Mouse (Mus musculus) neural tube, embryonic 12.5 days (tissue): ENCODE data around the gene Tmeff1. TPM values are rescaled to one million over a fixed set of nuclear protein-coding genes. Genes with fewer than 3 reads are reported as not detected.

Source experiments
- ATAC-seq: fragments of 200-750 bp; cut with Nextera tagmentation; 2 replicates; pipeline ENCODE4 v1.8.0; 2017; ENCODE audit warnings: low read depth, mild to moderate bottlenecking, moderate TSS enrichment, moderate library complexity; ENCODE audit not compliant: low FRiP score
- H3K27ac ChIP-seq: fragments of 300-500 bp; sonication (generic); 2 replicates; pipeline ENCODE4 v1.5.1; 2016
- H3K27me3 ChIP-seq: fragments of 300-500 bp; sonication (generic); replicated peaks from 2 replicates; pipeline ENCODE4 v1.6.1; 2016; ENCODE audit warnings: mild to moderate bottlenecking
- H3K36me3 ChIP-seq: fragments of 300-500 bp; sonication (generic); 2 replicates; pipeline ENCODE4 v1.6.1; 2016; ENCODE audit warnings: mild to moderate bottlenecking
- H3K4me1 ChIP-seq: fragments of 300-500 bp; sonication (generic); 2 replicates; pipeline ENCODE4 v1.6.1; 2016
- H3K4me2 ChIP-seq: fragments of 300-500 bp; sonication (generic); replicated peaks from 2 replicates; pipeline ENCODE4 v1.6.1; 2016; ENCODE audit warnings: mild to moderate bottlenecking
- H3K4me3 ChIP-seq: fragments of 300-500 bp; sonication (generic); 2 replicates; pipeline ENCODE4 v1.5.1; 2016
- H3K9ac ChIP-seq: fragments of 300-500 bp; sonication (generic); 2 replicates; pipeline ENCODE4 v1.6.1; 2016; ENCODE audit warnings: mild to moderate bottlenecking
- H3K9me3 ChIP-seq: fragments of 300-500 bp; sonication (generic); 2 replicates; pipeline ENCODE4 v1.6.1; 2016; ENCODE audit warnings: mild to moderate bottlenecking
- WGBS: fragments of 180-500 bp; shearing (Covaris S2); methylation state at CpG from one replicate; pipeline ENCODE4 v1.1.7; 2016; 5-methylcytosine and 5-hydroxymethylcytosine counted together
- polyA plus RNA-seq: library from polyadenylated mRNA; unstranded; fragments of >200 nt; fragmentation: Nextera tagmentation; extraction: Ambion mirVana; gene quantifications from 2 replicates; pipeline ENCODE4 v1.2.1, GENCODE M21; 2016

Gene Tmeff1
- polyA plus RNA-seq, 1 experiment from 2014 or later: 328 TPM

DNA sequence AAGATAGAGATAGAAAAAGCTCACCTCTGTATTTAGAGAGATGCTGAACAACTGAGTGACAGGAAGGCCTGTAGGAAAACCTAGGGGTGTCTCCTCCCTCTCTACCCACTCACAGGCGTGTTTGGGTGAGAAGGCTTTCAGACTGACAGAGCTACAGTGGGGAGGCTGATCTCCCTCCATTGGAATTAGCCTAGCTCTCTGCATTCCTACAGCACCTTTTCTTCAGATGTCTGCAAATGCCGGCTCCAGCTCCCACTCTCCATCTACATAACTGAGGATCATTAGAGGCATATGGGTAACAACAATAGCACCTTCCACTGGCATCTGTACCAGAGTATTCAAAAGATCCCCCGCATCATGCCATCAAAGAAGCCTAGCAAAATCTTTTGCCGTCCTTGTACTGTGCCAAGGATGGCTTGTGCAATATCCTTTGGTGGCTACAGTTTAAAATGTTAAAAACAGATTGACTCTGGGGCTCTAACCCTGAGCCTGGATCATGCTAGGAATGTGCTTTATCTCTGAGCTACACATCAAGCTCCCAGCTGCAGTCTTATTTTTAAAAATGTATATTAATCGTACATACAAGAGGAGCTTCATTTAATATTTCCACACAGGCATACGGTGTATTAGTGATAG lies 5.4 kb upstream of the Tmeff1 start:
- no peaks in the 10 kb centered on the region for H3K9me3 ChIP-seq
- WGBS: 53% methylated on average over 6 of the region's 6 CpGs
- ATAC-seq: no peak
- H3K27me3 ChIP-seq: no peaks in the 10 kb centered on the region
- H3K4me1 ChIP-seq: peaks cover 7% of the 10 kb centered on the region; the same call in 1 of the 2 replicates
- no peak overlapping the region for H3K4me2 ChIP-seq
- H3K9ac ChIP-seq: no peak overlapping the region
- H3K36me3 ChIP-seq: no peaks in the 10 kb centered on the region
- no peak overlapping the region for H3K27ac ChIP-seq
- H3K4me3 ChIP-seq: no peak overlapping the region

DNA sequence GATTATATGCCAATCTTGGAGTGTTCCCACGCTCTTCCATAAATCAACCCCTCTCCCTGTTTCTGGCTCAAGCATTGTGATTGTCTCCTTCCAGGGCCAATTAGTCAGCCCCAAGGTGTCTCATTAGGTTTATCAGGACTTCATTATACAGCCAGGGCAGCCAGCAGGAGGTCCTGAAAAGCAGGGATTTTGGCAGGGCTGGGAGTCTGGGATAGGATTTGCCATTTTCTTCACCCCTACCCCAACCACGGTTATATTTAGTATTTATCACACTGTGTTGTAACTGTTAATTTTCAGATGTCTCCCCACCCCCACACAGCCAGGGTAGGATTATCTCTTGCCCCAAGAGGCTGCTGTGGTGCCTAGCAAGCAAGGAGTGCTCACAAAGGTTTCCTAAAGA lies 3.8 kb upstream of the Tmeff1 start:
- Histone ChIP-seq H3K4me3 (no peak overlapping the region), H3K4me1 (peaks cover 7% of the 10 kb centered on the region; the same call in 1 of the 2 replicates), H3K27ac (no peak overlapping the region), H3K36me3 (no peaks in the 10 kb centered on the region), H3K9me3 (no peaks in the 10 kb centered on the region), H3K27me3 (no peaks in the 10 kb centered on the region), H3K9ac (no peak overlapping the region), H3K4me2 (no peak overlapping the region)
- 12% methylated on average over 2 of the region's 2 CpGs for WGBS
- ATAC-seq: no peak

DNA sequence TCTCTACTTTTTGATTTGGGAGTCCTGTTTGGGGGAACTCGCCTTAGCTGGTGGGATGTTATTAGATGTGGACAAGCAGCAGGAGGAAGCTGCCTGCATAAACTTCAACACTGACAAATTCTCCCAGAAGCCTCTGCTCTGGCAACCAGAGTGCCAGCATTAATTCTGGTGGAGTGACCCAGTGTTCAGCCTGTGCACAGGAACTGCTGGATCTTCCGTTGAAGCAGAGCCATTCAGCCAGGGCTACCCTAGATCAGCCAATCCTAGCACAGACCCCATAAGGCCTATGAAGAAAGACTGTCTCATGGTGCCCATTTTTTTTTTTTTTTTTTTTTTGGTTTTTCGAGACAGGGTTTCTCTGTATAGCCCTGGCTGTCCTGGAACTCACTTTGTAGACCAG lies 3.0 kb upstream of the Tmeff1 start:
- Histone ChIP-seq H3K4me2 (no peak overlapping the region), H3K4me3 (no peak overlapping the region), H3K27me3 (no peaks in the 10 kb centered on the region), H3K27ac (no peak overlapping the region), H3K4me1 (peaks cover 7% of the 10 kb centered on the region; the same call in 1 of the 2 replicates), H3K9ac (no peak overlapping the region), H3K9me3 (no peaks in the 10 kb centered on the region), H3K36me3 (no peaks in the 10 kb centered on the region)
- 79% methylated on average over 2 of the region's 3 CpGs for WGBS
- no peak for ATAC-seq

DNA sequence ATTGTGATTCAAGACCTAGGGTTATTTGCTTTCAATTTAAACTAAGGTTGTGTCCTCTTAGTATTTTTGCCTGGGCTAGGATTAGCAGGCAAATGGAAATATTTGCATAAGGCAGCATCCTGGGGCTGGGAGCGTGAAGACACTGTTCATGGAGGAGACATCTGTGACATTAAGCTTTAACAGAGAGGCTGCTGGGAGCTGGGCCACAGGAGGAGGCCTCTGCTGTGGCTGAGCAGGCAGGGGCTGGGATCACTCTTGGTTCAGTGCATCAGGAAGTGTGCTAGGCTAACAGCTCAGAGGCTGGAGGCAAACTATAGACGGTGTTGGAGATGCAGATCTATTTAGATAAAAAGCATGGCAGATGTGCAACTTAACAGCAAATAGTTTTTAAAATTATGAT lies 2.0 kb upstream of the Tmeff1 start:
- Histone ChIP-seq H3K27ac (no peak overlapping the region), H3K27me3 (no peaks in the 10 kb centered on the region), H3K9me3 (no peaks in the 10 kb centered on the region), H3K4me2 (no peak overlapping the region), H3K4me3 (no peak overlapping the region), H3K9ac (no peak overlapping the region), H3K4me1 (peaks cover 10% of the 10 kb centered on the region; the same call in 1 of the 2 replicates), H3K36me3 (no peaks in the 10 kb centered on the region)
- 31% methylated on average over 2 of the region's 2 CpGs for WGBS
- ATAC-seq: no peak

DNA sequence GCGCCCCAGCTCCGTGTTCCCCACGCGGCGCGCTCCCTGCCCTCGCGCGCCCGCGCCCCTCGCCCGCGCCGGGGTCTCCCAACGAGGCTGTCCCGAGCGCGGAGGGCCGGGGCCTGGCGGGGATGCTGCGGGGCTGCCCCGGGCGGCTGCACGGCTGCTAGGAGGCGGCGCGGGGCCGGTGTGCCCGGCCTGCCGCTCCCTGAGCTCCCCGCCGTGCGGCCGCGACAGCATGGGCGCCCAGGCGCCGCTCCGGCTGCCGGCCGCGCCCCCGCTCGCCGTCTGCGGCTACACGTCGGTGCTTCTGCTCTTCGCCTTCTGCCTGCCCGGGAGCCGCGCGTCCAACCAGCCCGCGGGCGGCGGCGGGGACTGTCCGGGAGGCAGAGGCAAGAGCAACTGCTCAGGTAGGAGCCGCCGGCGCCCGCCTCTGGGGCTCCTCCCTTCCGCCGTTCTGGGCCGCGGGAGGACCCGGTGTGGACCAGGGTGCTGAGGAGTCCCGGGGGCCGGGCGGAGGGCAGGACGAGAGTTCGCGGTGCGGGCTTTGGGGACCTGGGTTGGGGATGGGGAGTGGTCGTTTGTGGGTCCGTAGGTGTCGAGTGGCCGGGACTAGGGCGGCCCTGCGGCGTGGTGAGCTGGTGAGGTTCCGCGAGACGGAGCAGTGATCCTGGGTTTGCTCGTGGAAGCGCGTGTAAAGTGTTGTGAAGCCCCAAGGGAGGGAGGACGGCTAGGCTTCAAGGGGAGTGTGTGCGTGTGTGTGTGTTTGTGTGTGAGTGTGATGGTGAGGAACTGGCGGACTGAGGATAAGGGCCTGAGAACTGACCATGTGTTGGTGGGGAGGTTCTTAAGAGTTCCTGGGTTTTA lies 496 bp downstream of the Tmeff1 start:
- Histone ChIP-seq H3K27me3 (no peaks in the 10 kb centered on the region), H3K4me3 (peak overlapping the region; percentile 97), H3K27ac (peak overlapping the region; percentile 99), H3K9me3 (no peaks in the 10 kb centered on the region), H3K36me3 (peaks cover 4% of the 10 kb centered on the region; the same call in 1 of the 2 replicates), H3K4me1 (peaks cover 10% of the 10 kb centered on the region; the same call in 1 of the 2 replicates), H3K4me2 (peak overlapping the region; percentile 72), H3K9ac (peak overlapping the region; percentile 100)
- under 1% methylated on average over 85 of the region's 92 CpGs for WGBS
- peak; percentile 68 for ATAC-seq

DNA sequence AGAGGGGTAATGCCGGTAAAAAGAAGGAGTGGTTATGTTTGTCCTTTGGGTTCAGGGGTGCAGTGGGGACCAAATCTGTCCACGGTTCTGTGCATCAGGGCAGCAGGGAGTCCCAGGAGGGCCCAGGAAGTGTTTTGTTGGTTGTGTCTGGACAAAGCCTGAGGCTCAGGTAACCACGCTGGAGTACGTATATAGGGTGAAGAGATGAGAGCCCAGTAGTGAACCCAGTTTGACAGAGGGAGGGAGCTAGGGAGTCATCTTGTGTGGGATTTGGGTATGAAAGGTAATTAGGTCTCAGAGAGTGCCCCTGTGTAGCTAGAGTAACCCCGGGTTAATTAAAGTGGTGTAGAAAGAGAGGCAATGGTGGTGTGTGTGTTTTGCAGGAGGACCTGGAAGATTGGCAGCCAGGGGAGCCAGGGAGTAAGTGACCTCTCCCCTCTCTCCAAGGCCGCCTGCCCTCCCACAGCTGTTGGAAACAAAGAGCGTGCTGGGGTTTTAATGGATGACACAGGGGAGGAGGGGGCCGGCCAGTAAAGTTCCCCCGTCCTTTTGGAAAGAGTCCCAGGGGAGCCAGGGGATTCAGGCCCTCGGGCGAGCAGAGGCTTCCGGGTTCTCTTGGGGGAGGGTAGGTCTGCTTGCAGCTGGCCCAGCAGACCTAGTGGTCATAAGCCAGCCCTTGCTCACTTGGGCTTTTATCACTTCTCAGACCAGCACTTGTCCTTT lies 1.3 kb downstream of the Tmeff1 start:
- Histone ChIP-seq H3K27me3 (no peaks in the 10 kb centered on the region), H3K9ac (peak overlapping the region; percentile 100), H3K4me3 (peak overlapping the region; percentile 97), H3K9me3 (no peaks in the 10 kb centered on the region), H3K36me3 (peaks cover 4% of the 10 kb centered on the region; the same call in 1 of the 2 replicates), H3K27ac (peak overlapping the region; percentile 99), H3K4me2 (peak overlapping the region; percentile 72), H3K4me1 (peaks cover 8% of the 10 kb centered on the region; the same call in 1 of the 2 replicates)
- WGBS: under 1% methylated on average over 12 of the region's 12 CpGs
- peak; percentile 55 for ATAC-seq

DNA sequence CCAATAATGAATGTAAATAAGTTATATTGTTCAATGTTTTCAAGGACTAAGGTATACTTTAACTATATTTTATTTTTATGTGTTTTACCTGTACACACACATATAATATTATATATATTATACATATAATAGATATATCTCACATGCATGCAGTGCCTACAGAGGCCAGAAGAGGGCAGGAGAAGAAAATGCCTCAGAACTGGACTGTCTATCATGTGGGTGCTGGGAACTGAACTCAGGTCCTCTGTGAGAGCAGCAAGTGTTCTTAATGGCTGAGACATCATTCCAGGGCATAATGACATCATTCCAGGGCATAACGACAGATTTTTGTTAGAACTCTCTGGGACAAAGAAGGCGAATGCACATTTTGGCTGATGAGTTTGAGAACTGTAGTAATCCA lies 2.6 kb downstream of the Tmeff1 start:
- Histone ChIP-seq H3K27ac (no peak overlapping the region), H3K27me3 (no peaks in the 10 kb centered on the region), H3K4me2 (no peak overlapping the region; the same call in 1 of the 2 replicates), H3K9ac (no peak overlapping the region), H3K36me3 (peaks cover 4% of the 10 kb centered on the region; the same call in 1 of the 2 replicates), H3K4me1 (0 out of 2 replicates have a peak, but pooled peaks cover 6% of the 10 kb centered on the region), H3K4me3 (no peak overlapping the region), H3K9me3 (no peaks in the 10 kb centered on the region)
- WGBS: 96% methylated on average over 2 of the region's 2 CpGs
- no peak for ATAC-seq

DNA sequence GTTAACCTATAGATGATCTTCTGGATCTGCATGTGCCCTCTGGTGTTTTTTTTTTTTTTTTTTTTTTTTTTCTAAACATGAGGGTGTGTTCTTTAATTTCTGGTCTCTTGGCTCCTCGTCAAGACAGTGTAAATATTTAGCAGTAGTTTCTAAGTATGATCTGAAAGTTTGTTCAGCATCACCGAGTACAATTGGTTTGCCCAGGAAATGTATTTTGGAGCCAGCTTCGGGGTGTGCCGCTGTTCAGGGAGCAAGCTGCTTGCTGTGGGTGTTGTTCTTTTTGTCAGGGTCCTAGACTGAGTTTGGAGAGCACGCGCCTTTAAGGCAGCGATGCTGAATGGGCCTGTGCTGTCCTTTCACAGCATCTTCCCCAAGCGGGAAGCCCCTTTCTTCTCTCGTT lies 3.6 kb downstream of the Tmeff1 start:
- Histone ChIP-seq H3K36me3 (peaks cover 4% of the 10 kb centered on the region; the same call in 1 of the 2 replicates), H3K9me3 (no peaks in the 10 kb centered on the region), H3K4me1 (0 out of 2 replicates have a peak, but pooled peaks cover 3% of the 10 kb centered on the region), H3K4me2 (no peak overlapping the region), H3K4me3 (no peak overlapping the region), H3K27ac (no peak overlapping the region), H3K27me3 (no peaks in the 10 kb centered on the region), H3K9ac (no peak overlapping the region)
- WGBS: 83% methylated on average over 9 of the region's 9 CpGs
- no peak for ATAC-seq

DNA sequence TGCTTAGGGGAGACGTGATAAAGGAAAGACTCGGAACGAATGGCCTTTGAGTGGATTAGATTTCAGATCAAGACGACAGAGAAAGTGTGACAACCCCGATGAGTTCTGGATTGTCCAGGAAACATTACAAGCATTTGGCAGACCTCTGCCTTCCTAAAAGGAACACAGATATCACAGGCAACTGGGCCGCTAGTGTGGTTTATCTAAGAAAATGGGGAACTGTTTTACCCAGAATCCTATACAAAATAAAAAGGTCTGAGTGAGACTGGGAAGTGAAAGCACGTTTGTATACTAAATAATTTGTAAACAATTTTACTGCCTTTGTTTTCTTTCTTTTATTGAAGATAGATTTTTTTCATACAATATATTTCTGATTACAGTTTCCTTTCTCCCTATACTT lies 5.9 kb downstream of the Tmeff1 start:
- ATAC-seq: no peak
- no peaks in the 10 kb centered on the region for H3K27me3 ChIP-seq
- no peak overlapping the region for H3K9ac ChIP-seq
- peaks cover 4% of the 10 kb centered on the region; the same call in 1 of the 2 replicates for H3K36me3 ChIP-seq
- H3K4me3 ChIP-seq: no peak overlapping the region
- no peak overlapping the region for H3K4me2 ChIP-seq
- H3K27ac ChIP-seq: no peak overlapping the region
- 0 out of 2 replicates have a peak, but pooled peaks cover 3% of the 10 kb centered on the region for H3K4me1 ChIP-seq
- 95% methylated on average over 7 of the region's 7 CpGs for WGBS
- no peaks in the 10 kb centered on the region for H3K9me3 ChIP-seq

DNA sequence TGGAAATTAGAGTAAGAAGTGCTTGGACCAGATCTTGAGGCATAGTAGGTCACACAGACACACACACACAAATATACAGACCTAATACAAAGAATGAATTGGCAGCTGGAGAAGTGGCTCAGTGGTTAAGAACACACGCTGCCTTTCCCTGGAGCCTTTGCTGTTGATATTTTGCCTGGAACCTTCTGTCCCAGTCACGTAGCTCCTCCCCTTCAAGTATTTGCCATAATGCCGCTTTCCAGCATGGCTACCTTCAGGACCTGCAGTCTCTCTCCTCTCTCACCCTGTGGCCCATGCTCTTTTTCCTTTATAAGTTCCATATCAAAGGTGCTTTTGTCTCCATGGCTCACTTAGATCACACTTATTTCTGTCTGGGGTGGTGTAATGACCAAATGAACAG lies 6.4 kb downstream of the Tmeff1 start:
- Histone ChIP-seq H3K9me3 (no peaks in the 10 kb centered on the region), H3K36me3 (peaks cover 4% of the 10 kb centered on the region; the same call in 1 of the 2 replicates), H3K4me1 (0 out of 2 replicates have a peak, but pooled peaks cover 3% of the 10 kb centered on the region), H3K4me2 (no peak overlapping the region), H3K9ac (no peak overlapping the region), H3K27ac (no peak overlapping the region), H3K27me3 (no peaks in the 10 kb centered on the region), H3K4me3 (no peak overlapping the region)
- no peak for ATAC-seq
- WGBS: 90% methylated on average over 3 of the region's 3 CpGs

DNA sequence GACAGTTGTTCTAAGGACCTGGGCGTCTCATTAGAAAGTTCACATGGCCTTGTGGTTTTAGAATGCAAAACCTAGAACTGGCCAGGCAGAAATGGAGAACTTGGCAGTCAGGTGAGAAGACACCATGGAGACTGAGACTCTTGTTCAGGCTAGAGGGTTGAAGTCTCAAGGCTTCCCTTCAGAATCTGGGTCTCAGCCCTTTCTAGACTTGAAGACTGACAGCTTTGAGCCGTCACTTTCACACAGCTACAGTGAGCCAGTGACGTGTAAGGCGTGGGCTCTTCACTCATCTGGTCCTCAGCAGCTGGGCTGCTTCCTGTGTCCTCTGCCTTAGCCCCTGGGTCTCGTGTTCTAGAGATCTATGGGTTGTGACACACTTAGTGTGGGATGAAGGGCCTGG lies 7.4 kb downstream of the Tmeff1 start:
- no peak for ATAC-seq
- no peaks in the 10 kb centered on the region for H3K4me1 ChIP-seq
- 76% methylated on average over 5 of the region's 5 CpGs for WGBS
- H3K9me3 ChIP-seq: no peaks in the 10 kb centered on the region
- H3K4me3 ChIP-seq: no peak overlapping the region
- H3K36me3 ChIP-seq: peaks cover 4% of the 10 kb centered on the region; the same call in 1 of the 2 replicates
- H3K27me3 ChIP-seq: no peaks in the 10 kb centered on the region
- H3K4me2 ChIP-seq: no peak overlapping the region
- no peak overlapping the region for H3K27ac ChIP-seq
- H3K9ac ChIP-seq: no peak overlapping the region

DNA sequence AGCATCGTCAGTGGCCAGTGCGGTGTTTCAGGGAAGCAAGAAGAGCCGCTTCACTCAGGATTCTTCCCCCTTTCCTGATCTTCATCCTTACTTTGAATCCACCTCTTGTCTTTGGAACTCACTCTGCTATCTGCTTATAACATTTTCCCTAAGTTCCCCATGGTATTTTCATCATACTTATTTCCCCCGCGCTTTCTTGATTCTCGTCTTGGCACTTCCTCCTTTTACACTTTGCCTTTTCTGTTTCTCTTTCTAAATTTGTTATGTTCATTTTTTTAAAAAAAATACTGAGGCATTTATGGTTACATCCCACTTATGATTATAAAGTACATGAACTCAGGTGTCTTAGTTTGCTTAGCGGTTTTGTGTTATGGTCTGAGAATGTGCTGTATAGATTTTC lies 7.9 kb downstream of the Tmeff1 start:
- H3K9ac ChIP-seq: no peak overlapping the region
- WGBS: 97% methylated on average over 7 of the region's 7 CpGs
- H3K27me3 ChIP-seq: no peaks in the 10 kb centered on the region
- no peaks in the 10 kb centered on the region for H3K4me1 ChIP-seq
- no peak overlapping the region for H3K4me3 ChIP-seq
- H3K36me3 ChIP-seq: peaks cover 4% of the 10 kb centered on the region; the same call in 1 of the 2 replicates
- H3K4me2 ChIP-seq: no peak overlapping the region
- ATAC-seq: no peak
- H3K9me3 ChIP-seq: no peaks in the 10 kb centered on the region
- no peak overlapping the region for H3K27ac ChIP-seq
